Mouse (Mus musculus): Measurements from ENCODE around the gene Adam19. TPM values are rescaled to one million over a fixed set of nuclear protein-coding genes. Genes with fewer than 3 reads are reported as not detected.

Gene Adam19
- total and polyA plus RNA-seq, 3 experiments: 3.0 to 9.0 (median 4.5) TPM

DNA sequence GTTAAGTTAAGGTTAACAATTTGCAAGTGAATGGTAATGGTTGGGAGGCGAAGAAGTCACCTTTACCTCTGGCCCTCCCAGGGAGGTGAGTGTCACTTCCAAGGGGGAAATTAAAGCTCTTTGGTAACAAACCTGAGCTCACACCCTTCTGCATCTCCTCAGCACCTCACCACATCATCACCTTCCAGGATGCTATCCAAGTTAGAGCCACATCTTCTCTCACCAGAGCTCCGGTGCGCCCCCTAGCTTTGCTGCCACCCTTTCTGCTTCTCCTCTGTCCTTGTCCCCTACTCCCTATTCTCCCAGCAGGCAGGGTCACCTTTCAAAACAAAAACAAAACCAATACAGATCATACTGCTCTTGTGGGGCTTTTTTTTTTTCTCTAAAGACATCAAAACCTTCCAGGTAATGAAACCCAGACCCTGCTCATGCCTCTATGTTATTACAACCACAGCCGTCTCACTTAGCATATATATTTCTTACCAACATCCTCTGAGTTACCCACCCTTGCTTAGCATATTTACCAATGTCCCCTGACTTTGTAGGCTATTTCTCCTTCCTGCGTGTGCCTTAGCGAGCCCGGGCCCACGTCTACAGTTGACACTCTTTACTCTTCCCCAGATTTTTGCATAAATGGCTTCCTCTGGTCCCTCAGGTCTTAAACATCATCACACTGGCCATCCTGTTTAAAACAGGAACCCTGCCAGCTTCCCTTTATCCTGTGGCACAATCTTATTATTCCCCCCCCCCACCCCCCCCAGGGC, 4.3 kb downstream of the Adam19 start:
- DNase-seq (ENCODE audit: extremely low read depth): no peak
- Histone ChIP-seq H3K4me3 (replicated peaks in 1 of 3; ENCODE audit: low read depth in 2 of 3, low read length in 2 of 3, poor library complexity in 1 of 3) (no peak overlapping the region), H3K79me2 (replicated peaks; ENCODE audit: control insufficient read depth, extremely low read depth, insufficient read depth, poor library complexity, severe bottlenecking) (no peaks in the 10 kb centered on the region), H3K9ac (ENCODE audit: insufficient read depth, low read depth) (no peak overlapping the region), H3K4me1 (ENCODE audit: control insufficient read depth in 1 of 2, insufficient read depth in 2 of 2) (peaks cover 0 to 44% of the 10 kb centered on the region in 2 experiments; a peak in 2 of 4 replicates), H3K4me2 (ENCODE audit: insufficient read depth, low read depth, poor library complexity, severe bottlenecking) (no peak overlapping the region), H3K27me3 (replicated peaks) (no peaks in the 10 kb centered on the region), H3K9me3 (replicated peaks; ENCODE audit: low read length) (no peaks in the 10 kb centered on the region), H3K36me3 (replicated peaks in 1 of 2; ENCODE audit: control insufficient read depth in 1 of 2, insufficient read depth in 1 of 2, low read length in 1 of 2) (no peaks in the 10 kb centered on the region), H3K27ac (ENCODE audit: insufficient read depth, low read depth) (no peak overlapping the region)
- in situ Hi-C loops (cut with MboI; ENCODE audit: low pct_ligation_motif_present, low pct_unique_long_range_greater_than_20kb, low sequenced_read_pairs) (loop anchor here (5.0 kb wide), 1 partner anchor 67 kb away; no protein-coding TSS in a partner anchor), dilution Hi-C loops (cut with MboI; ENCODE audit: extremely low pct_ligation_motif_present, extremely low pct_unique_long_range_greater_than_20kb, low sequenced_read_pairs) (no loop called here)
- TF ChIP-seq CTCF (conservative IDR thresholded peaks at IDR 0.05 in 1 of 2, IDR thresholded peaks at IDR 0.05 in 1 of 2; ENCODE audit: low read depth in 2 of 2, low read length in 2 of 2) (peak in 1 of 2 experiments; percentile 64; a peak in 2 of 4 replicates), JUND (conservative IDR thresholded peaks at IDR 0.05; ENCODE audit: low read depth, low read length) (no peak)

DNA sequence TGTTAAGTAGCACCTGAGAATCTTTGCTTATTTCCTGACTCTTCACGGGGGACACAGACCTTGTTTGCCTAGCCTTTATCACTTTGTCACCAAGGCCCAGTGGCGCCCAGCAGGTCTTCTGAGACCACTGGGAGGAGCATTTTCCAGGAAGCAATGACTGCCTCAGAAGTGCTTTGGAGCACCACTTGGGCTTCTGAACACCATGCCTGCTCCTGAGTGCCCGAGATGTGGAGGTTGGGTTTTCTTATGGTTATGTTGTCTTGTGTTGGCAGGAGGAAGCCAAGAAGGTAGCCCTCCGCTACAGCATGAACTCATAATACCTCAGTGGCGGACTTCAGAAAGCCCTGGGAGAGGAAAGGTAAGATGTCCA, 4.8 kb downstream of the Adam19 start:
- H3K27me3 ChIP-seq (replicated peaks): no peaks in the 10 kb centered on the region

GRCm38 (mm10) chr11:46061776-46062445, 6.1 kb downstream of the Adam19 start:
- H3K27me3 ChIP-seq (replicated peaks): no peaks in the 10 kb centered on the region
- dilution Hi-C loops (cut with MboI; ENCODE audit: extremely low pct_ligation_motif_present, extremely low pct_unique_long_range_greater_than_20kb, low sequenced_read_pairs): no loop called here
- H3K4me1 ChIP-seq (ENCODE audit: control insufficient read depth in 1 of 2, insufficient read depth in 2 of 2): peaks cover 0 to 44% of the 10 kb centered on the region in 2 experiments; a peak in 2 of 4 replicates
- no peak overlapping the region for H3K27ac ChIP-seq (ENCODE audit: insufficient read depth, low read depth)
- no peaks in the 10 kb centered on the region for H3K36me3 ChIP-seq (replicated peaks in 1 of 2; ENCODE audit: control insufficient read depth in 1 of 2, insufficient read depth in 1 of 2, low read length in 1 of 2)
- H3K79me2 ChIP-seq (replicated peaks; ENCODE audit: control insufficient read depth, extremely low read depth, insufficient read depth, poor library complexity, severe bottlenecking): no peaks in the 10 kb centered on the region
- in situ Hi-C loops (cut with MboI; ENCODE audit: low pct_ligation_motif_present, low pct_unique_long_range_greater_than_20kb, low sequenced_read_pairs): loop anchor here (5.0 kb wide), 1 partner anchor 65 kb away; no protein-coding TSS in a partner anchor
- no peaks in the 10 kb centered on the region for H3K9me3 ChIP-seq (replicated peaks; ENCODE audit: low read length)
- H3K4me2 ChIP-seq (ENCODE audit: insufficient read depth, low read depth, poor library complexity, severe bottlenecking): no peak overlapping the region
- no peak overlapping the region for H3K4me3 ChIP-seq (replicated peaks in 1 of 3; ENCODE audit: low read depth in 2 of 3, low read length in 2 of 3, poor library complexity in 1 of 3)
- H3K9ac ChIP-seq (ENCODE audit: insufficient read depth, low read depth): no peak overlapping the region
- DNase-seq (ENCODE audit: extremely low read depth): peak; percentile 25
- TF ChIP-seq EP300 (IDR thresholded peaks at IDR 0.05; ENCODE audit: low read length): peak; percentile 33; the same call in 1 of the 2 replicates
- no peak for TF ChIP-seq SIN3A (IDR thresholded peaks at IDR 0.05; ENCODE audit: low read length)
- no peak for TF ChIP-seq MAX (IDR thresholded peaks at IDR 0.05; ENCODE audit: low read length)
- TF ChIP-seq ETS1 (conservative IDR thresholded peaks at IDR 0.05; ENCODE audit: low read depth, low read length): no peak

More for the DNA sequence above, 4.8 kb downstream of the Adam19 start:
- no peak for DNase-seq (ENCODE audit: extremely low read depth)
- H3K9me3 ChIP-seq (replicated peaks; ENCODE audit: low read length): no peaks in the 10 kb centered on the region
- H3K9ac ChIP-seq (ENCODE audit: insufficient read depth, low read depth): no peak overlapping the region
- H3K36me3 ChIP-seq (replicated peaks in 1 of 2; ENCODE audit: control insufficient read depth in 1 of 2, insufficient read depth in 1 of 2, low read length in 1 of 2): no peaks in the 10 kb centered on the region
- H3K27ac ChIP-seq (ENCODE audit: insufficient read depth, low read depth): no peak overlapping the region
- peaks cover 0 to 44% of the 10 kb centered on the region in 2 experiments; a peak in 2 of 4 replicates for H3K4me1 ChIP-seq (ENCODE audit: control insufficient read depth in 1 of 2, insufficient read depth in 2 of 2)
- no peak overlapping the region for H3K4me3 ChIP-seq (replicated peaks in 1 of 3; ENCODE audit: low read depth in 2 of 3, low read length in 2 of 3, poor library complexity in 1 of 3)
- no peak overlapping the region for H3K4me2 ChIP-seq (ENCODE audit: insufficient read depth, low read depth, poor library complexity, severe bottlenecking)
- dilution Hi-C loops (cut with MboI; ENCODE audit: extremely low pct_ligation_motif_present, extremely low pct_unique_long_range_greater_than_20kb, low sequenced_read_pairs): no loop called here
- H3K79me2 ChIP-seq (replicated peaks; ENCODE audit: control insufficient read depth, extremely low read depth, insufficient read depth, poor library complexity, severe bottlenecking): no peaks in the 10 kb centered on the region
- in situ Hi-C loops (cut with MboI; ENCODE audit: low pct_ligation_motif_present, low pct_unique_long_range_greater_than_20kb, low sequenced_read_pairs): loop anchor here (5.0 kb wide), 1 partner anchor 67 kb away; no protein-coding TSS in a partner anchor
- TF ChIP-seq RAD21 (IDR thresholded peaks at IDR 0.05; ENCODE audit: low read depth, low read length) (no peak), BHLHE40 (IDR thresholded peaks at IDR 0.05; ENCODE audit: low read depth, low read length) (no peak), JUN (IDR thresholded peaks at IDR 0.05; ENCODE audit: insufficient read depth, low read depth, low read length) (no peak), EP300 (IDR thresholded peaks at IDR 0.05; ENCODE audit: low read length) (no peak), CHD1 (IDR thresholded peaks at IDR 0.05; ENCODE audit: low read depth, low read length) (no peak)
